Mouse (Mus musculus) liver, embryonic 15.5 days (tissue): ENCODE measurements around the gene Arhgap6. TPM values are rescaled to one million over a fixed set of nuclear protein-coding genes. Genes with fewer than 3 reads are reported as not detected.

Experiments used
- ATAC-seq: fragments of 200-750 bp; cut with Nextera tagmentation; 2 replicates; pipeline ENCODE4 v1.8.0; 2017; ENCODE audit warnings: moderate number of reproducible peaks, mild to moderate bottlenecking, moderate library complexity; ENCODE audit not compliant: insufficient read depth
- H3K27ac ChIP-seq: fragments of 300-500 bp; sonication (generic); replicated peaks from 2 replicates; pipeline ENCODE4 v1.5.1; 2015; ENCODE audit warnings: mild to moderate bottlenecking, inconsistent platforms
- H3K27me3 ChIP-seq: fragments of 300-500 bp; sonication (generic); 2 replicates; pipeline ENCODE4 v1.6.1; 2015; ENCODE audit warnings: mild to moderate bottlenecking, inconsistent platforms
- H3K36me3 ChIP-seq: fragments of 300-500 bp; sonication (generic); replicated peaks from 2 replicates; pipeline ENCODE4 v1.6.1; 2015; ENCODE audit warnings: moderate library complexity, mild to moderate bottlenecking, inconsistent platforms
- H3K4me1 ChIP-seq: fragments of 300-500 bp; sonication (generic); replicated peaks from 2 replicates; pipeline ENCODE4 v1.6.1; 2015; ENCODE audit warnings: inconsistent platforms
- H3K4me2 ChIP-seq: fragments of 300-500 bp; sonication (generic); 2 replicates; pipeline ENCODE4 v1.6.1; 2015; ENCODE audit warnings: moderate library complexity, mild to moderate bottlenecking, inconsistent platforms
- H3K4me3 ChIP-seq: fragments of 300-500 bp; sonication (generic); replicated peaks from 2 replicates; pipeline ENCODE4 v1.5.1; 2015; ENCODE audit warnings: mild to moderate bottlenecking, inconsistent platforms
- H3K9ac ChIP-seq: fragments of 300-500 bp; sonication (generic); 2 replicates; pipeline ENCODE4 v1.6.1; 2015; ENCODE audit warnings: moderate library complexity, mild to moderate bottlenecking, inconsistent platforms
- H3K9me3 ChIP-seq: fragments of 300-500 bp; sonication (generic); replicated peaks from 2 replicates; pipeline ENCODE4 v1.6.1; 2016; ENCODE audit warnings: inconsistent platforms
- WGBS: fragments of 180-500 bp; shearing (Covaris S2); methylation state at CpG from one replicate; pipeline ENCODE4 v1.1.7; 2015; ENCODE audit warnings: mixed read lengths; ENCODE audit not compliant: insufficient replicate concordance; 5-methylcytosine and 5-hydroxymethylcytosine counted together
- polyA plus RNA-seq: library from polyadenylated mRNA; unstranded; fragments of >200 nt; fragmentation: Nextera tagmentation; extraction: Ambion mirVana; gene quantifications from 2 replicates; pipeline ENCODE4 v1.2.1, GENCODE M21; 2015

Arhgap6 gene
- polyA plus RNA-seq, 1 experiment from 2014 or later: 1.9 TPM

DNA sequence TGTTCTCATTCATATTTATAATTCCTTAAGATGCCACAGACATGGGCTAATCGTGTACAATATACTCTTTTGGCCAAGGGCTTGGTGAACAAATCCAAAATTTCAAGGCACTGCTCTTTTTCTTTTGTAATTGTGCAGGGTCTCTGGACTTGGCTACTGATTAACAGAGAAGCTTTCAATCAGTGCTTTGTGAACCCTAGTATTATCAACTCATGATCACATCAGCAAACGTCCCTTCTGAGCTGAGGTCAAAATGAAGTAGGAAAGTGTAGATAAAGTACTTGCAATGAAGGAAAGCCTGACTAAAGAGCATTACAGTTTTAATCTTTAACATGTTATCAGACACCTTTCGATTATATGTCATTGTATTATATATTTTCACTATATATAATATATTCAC, 270.4 kb downstream of the Arhgap6 start:
- no peak overlapping the region for H3K9ac ChIP-seq
- H3K27me3 ChIP-seq: 0 out of 2 replicates have a peak, but pooled peaks cover 3% of the 10 kb centered on the region
- no peaks in the 10 kb centered on the region for H3K36me3 ChIP-seq
- 0 out of 2 replicates have a peak, but pooled peaks cover 2% of the 10 kb centered on the region for H3K4me1 ChIP-seq
- H3K4me2 ChIP-seq: no peak overlapping the region
- ATAC-seq: no peak
- no peak overlapping the region for H3K27ac ChIP-seq
- no peaks in the 10 kb centered on the region for H3K9me3 ChIP-seq
- no peak overlapping the region for H3K4me3 ChIP-seq
- 40% methylated on average over 3 of the region's 3 CpGs for WGBS

DNA sequence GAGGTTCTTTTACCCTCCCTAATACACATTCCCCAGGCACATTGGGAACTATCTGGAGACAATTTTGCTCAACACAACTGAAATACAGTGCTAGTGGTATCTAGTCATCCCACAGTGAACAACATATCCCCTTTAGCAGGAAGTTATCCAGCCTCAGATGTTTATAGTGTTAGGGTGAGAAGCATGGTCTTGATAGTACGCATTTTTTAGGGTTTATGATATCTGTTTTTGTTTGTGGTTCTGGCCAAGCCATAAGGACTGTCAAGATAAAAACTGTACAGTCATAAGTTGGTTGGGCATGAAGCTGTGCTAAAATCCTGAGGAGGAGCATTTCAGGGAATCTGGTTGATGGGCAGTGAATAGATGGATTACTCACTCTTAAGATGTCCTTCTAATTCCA, 271.0 kb downstream of the Arhgap6 start:
- Histone ChIP-seq H3K9ac (no peak overlapping the region), H3K4me1 (0 out of 2 replicates have a peak, but pooled peaks cover 2% of the 10 kb centered on the region), H3K4me3 (no peak overlapping the region), H3K27me3 (0 out of 2 replicates have a peak, but pooled peaks cover 3% of the 10 kb centered on the region), H3K27ac (no peak overlapping the region), H3K36me3 (no peaks in the 10 kb centered on the region), H3K4me2 (no peak overlapping the region), H3K9me3 (no peaks in the 10 kb centered on the region)
- 29% methylated on average over 1 of the region's 1 CpGs for WGBS
- ATAC-seq: no peak

DNA sequence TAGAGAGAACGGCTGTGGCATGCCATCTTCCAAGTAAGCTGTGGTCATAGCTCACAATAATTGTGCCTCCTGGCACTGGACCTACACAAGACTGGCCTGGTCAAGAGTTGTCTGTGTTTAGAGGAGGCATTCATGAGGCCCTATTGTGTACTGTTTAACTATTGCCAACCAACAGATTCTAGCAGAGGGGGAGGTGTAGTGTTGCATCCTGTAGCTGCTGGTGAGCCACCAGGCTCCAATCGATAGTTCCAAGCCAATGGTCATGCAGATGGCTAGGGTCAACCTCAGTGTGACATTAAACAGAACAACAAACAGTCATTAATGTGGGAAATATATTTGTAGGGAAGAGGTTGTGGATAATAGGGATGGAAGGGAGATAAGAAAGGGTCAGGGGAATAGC, 280.1 kb downstream of the Arhgap6 start:
- Histone ChIP-seq H3K4me2 (no peak overlapping the region), H3K4me3 (no peak overlapping the region), H3K9me3 (no peaks in the 10 kb centered on the region), H3K27me3 (no peaks in the 10 kb centered on the region), H3K4me1 (no peaks in the 10 kb centered on the region), H3K27ac (no peak overlapping the region), H3K9ac (no peak overlapping the region), H3K36me3 (no peaks in the 10 kb centered on the region)
- WGBS: 63% methylated on average over 2 of the region's 2 CpGs
- ATAC-seq: peak; percentile 42; the same call in 1 of the 2 replicates

DNA sequence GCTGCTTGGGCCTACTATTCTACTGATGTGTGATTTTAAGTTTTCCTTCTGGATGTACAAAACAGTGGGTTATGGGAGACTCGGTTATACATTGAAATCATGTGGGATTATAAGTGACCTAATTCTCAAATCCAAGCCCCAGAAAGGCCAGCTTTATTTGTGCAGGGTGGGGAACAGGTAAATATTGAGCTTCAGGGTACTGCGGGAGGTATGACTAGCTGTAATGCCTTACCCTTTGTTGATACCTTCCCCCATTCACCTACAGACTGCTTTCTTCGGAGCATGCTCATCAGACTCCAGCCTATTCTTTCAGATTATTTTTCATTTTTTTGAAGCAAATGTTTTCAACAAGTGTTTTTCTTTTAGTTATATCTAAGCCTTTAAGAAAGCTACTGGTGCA, 286.7 kb downstream of the Arhgap6 start:
- H3K4me1 ChIP-seq: no peaks in the 10 kb centered on the region

DNA sequence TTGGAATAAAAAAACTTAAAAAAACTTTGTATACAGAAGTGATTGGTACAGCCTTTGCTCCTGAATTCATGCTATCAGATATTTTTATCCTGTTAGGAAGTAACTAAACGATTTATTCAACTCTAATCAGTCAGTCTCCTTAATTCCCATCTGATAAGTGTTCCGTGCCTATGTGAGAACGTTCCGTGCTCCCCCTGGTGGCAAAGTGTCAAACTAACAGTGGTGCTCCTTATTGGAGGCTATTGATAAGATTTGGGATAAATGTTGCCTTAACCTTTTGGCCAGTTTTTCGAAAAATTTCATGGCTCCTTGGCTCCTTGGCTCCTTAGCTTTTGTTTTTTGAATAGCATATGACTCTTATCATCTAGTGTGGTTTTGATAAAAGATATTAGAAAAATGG, 291.0 kb downstream of the Arhgap6 start:
- Histone ChIP-seq H3K4me3 (no peak overlapping the region), H3K27ac (no peak overlapping the region), H3K9ac (no peak overlapping the region), H3K4me1 (no peaks in the 10 kb centered on the region), H3K27me3 (no peaks in the 10 kb centered on the region), H3K9me3 (no peaks in the 10 kb centered on the region), H3K36me3 (no peaks in the 10 kb centered on the region), H3K4me2 (no peak overlapping the region)
- no peak for ATAC-seq
- whole genome bisulfite sequencing: 5% methylated on average over 5 of the region's 5 CpGs

More for the DNA sequence above, 286.7 kb downstream of the Arhgap6 start:
- Histone ChIP-seq H3K4me3 (no peak overlapping the region), H3K27me3 (no peaks in the 10 kb centered on the region), H3K4me2 (no peak overlapping the region), H3K9ac (no peak overlapping the region), H3K36me3 (no peaks in the 10 kb centered on the region), H3K9me3 (no peaks in the 10 kb centered on the region), H3K27ac (no peak overlapping the region)
- ATAC-seq: no peak
- WGBS: 56% methylated on average over 3 of the region's 3 CpGs

DNA sequence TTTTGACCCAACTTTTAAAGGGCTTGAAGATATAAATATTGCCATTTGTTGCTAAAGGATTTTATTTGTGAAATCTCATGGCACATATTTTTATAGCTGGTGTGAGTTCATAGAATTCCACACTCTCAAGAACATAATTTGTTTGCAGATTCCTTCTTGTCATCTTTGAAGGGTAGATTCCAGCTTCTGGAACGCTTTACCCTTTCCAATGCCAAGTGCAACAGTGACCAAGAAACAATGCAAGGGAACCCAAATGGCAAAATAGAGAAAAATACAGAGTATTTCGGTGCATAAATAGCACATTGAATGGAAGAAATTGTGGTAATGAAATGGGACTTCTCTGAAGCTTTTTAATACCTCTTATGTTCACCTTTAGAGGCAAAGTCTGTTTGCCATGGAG, 294.3 kb downstream of the Arhgap6 start:
- no peak for ATAC-seq
- WGBS: 67% methylated on average over 2 of the region's 2 CpGs
- Histone ChIP-seq H3K27me3 (no peaks in the 10 kb centered on the region), H3K4me2 (no peak overlapping the region), H3K9me3 (no peaks in the 10 kb centered on the region), H3K4me3 (no peak overlapping the region), H3K4me1 (no peaks in the 10 kb centered on the region), H3K27ac (no peak overlapping the region), H3K9ac (no peak overlapping the region), H3K36me3 (no peaks in the 10 kb centered on the region)

DNA sequence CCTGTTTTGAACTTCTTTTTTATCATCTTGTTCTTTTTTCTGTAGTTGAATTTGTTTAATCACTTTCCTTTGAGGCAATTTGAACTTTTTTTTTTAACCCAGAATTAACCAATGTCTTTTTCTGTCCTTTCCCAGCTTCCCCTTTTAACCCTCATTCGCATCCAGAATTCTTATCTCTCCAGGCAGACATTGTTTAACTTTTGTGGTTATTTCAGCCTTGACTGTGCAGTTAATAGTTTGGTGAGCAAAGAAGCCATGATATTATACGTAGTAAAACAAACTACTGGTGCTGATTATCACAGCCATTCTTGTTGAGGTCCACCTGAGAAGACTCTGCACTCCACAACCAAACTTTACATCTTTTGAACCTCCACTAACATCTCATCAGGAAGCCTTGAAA, 299.7 kb downstream of the Arhgap6 start:
- H3K9me3 ChIP-seq: no peaks in the 10 kb centered on the region
- H3K4me3 ChIP-seq: no peak overlapping the region
- H3K27ac ChIP-seq: no peak overlapping the region; the same call in 1 of the 2 replicates
- 0 out of 2 replicates have a peak, but pooled peaks have one; percentile 39 for ATAC-seq
- no peaks in the 10 kb centered on the region for H3K27me3 ChIP-seq
- 13% methylated on average over 2 of the region's 2 CpGs for WGBS
- no peak overlapping the region for H3K4me2 ChIP-seq
- no peaks in the 10 kb centered on the region for H3K36me3 ChIP-seq
- H3K4me1 ChIP-seq: no peaks in the 10 kb centered on the region
- H3K9ac ChIP-seq: no peak overlapping the region

DNA sequence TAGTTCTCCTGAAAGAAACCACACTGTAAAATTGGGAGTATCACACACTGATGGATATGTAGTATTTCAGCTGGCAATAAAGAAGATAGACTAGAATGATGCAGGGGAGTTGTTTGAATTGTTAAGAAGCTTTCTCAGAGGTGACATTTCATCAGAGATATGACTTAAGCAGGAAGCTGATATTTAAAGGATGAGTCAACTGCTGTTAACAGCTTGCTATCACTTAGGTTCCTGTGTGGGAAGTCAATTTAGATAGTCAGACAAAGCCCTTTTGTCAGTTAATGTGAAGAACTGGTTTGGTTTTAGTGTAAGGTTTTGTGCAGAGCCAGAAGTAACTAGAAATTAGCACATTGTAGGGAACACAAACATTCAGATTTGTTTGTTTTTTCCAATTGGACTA, 300.7 kb downstream of the Arhgap6 start:
- Histone ChIP-seq H3K36me3 (no peaks in the 10 kb centered on the region), H3K4me3 (no peak overlapping the region), H3K9ac (no peak overlapping the region), H3K4me1 (no peaks in the 10 kb centered on the region), H3K9me3 (no peaks in the 10 kb centered on the region), H3K27ac (no peak overlapping the region), H3K27me3 (no peaks in the 10 kb centered on the region), H3K4me2 (no peak overlapping the region)
- peak; percentile 31; the same call in 1 of the 2 replicates for ATAC-seq

DNA sequence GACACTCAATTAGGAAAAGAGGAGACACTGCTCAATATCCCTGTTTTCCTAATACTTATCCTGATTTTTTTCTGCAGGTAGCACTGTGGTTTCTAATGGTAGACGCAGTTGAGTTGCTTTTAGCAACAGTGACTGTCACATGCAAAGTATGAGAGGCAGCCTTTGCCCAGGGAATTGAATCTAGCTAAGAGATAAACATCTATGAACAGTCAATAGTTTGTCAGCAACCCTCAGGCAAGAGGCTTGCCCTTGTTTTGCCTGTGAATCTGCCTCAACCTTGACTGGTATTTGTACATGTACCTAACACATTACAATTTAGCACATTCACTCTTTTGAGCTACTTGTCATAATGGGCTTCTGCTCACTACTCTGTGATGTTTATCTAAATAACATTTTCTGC, 307.8 kb downstream of the Arhgap6 start:
- Histone ChIP-seq H3K9ac (no peak overlapping the region), H3K4me3 (no peak overlapping the region), H3K27ac (no peak overlapping the region), H3K4me2 (no peak overlapping the region), H3K9me3 (no peaks in the 10 kb centered on the region), H3K36me3 (no peaks in the 10 kb centered on the region), H3K27me3 (no peaks in the 10 kb centered on the region), H3K4me1 (peaks cover 20% of the 10 kb centered on the region)
- ATAC-seq: no peak
- 30% methylated on average over 1 of the region's 1 CpGs for WGBS

DNA sequence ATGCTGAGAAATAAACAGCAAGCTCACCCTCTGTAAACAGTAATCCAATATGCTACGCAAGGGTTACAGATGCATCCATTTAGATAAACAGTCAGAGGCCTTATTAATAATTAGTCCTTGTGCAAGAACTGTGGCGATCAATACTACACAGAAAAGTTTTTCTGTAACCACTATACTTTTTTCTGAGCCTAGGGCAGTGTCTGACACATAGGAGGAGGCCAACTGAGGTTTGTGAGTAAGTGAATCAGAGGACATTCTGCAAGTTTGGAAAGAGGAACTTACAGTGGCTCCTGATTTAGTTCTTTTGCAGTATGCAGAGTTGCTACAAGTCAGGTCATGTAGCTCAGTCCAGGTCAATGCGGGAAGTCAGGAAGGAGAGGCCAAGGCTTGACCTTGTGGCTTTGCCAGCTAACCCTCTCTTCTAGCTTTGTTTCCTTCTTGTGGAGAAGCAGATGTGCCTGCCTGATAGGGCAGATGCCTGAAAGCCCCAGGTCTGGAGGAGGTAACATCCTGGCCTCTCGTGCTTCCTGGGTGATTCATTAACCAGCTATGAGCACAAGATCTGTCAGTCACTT, 311.2 kb downstream of the Arhgap6 start:
- WGBS: 22% methylated on average over 4 of the region's 4 CpGs
- H3K27me3 ChIP-seq: no peaks in the 10 kb centered on the region
- no peak overlapping the region for H3K9ac ChIP-seq
- H3K4me1 ChIP-seq: peaks cover 21% of the 10 kb centered on the region
- H3K27ac ChIP-seq: peak overlapping the region; percentile 76
- no peaks in the 10 kb centered on the region for H3K9me3 ChIP-seq
- peak overlapping the region; percentile 50 for H3K4me2 ChIP-seq
- H3K4me3 ChIP-seq: no peak overlapping the region
- H3K36me3 ChIP-seq: no peaks in the 10 kb centered on the region
- peak; percentile 86 for ATAC-seq

DNA sequence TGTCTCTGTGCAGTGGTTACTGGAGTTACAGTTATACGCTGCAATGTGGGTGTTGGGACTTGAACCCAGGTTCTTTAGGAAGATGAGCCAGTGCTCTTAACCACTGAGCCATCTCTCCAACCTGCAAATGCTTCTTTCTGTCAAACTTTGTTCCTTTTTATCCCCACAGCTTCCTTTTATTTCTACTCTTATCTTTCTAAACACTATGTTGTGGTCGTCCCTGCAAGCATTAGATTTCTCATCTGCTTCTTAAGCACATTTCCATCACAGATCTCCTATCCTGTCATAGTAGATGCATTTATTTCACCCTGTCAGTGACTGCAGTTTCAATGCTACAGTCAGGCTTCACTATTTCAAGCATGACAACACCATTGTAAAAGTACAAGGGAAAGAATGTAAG, 312.5 kb downstream of the Arhgap6 start:
- Histone ChIP-seq H3K4me1 (peaks cover 21% of the 10 kb centered on the region), H3K9me3 (no peaks in the 10 kb centered on the region), H3K27ac (0 out of 2 replicates have a peak overlapping the region, but pooled peaks have one; percentile 19), H3K27me3 (no peaks in the 10 kb centered on the region), H3K4me2 (peak overlapping the region; percentile 25; the same call in 1 of the 2 replicates), H3K9ac (no peak overlapping the region), H3K36me3 (no peaks in the 10 kb centered on the region), H3K4me3 (no peak overlapping the region)
- WGBS: 27% methylated on average over 2 of the region's 2 CpGs
- ATAC-seq: peak; percentile 74

DNA sequence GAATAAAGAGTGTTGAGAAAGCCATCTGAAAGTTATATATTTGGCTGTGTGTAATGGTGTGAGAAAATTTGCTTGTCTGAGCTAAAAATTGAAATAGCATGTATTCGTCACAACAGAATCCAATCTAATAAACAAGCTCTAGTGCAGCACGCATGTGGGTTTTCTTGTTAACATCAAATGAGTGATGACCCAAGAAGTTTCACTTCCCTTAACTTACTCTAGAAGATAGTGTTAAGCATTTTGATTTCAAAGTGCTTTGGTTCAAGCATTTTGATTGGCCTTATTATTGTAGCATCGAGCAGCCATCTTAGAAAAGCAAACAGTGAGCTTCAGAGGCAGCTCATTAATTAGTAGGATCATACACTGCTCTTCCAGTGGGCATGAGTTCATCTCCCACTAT, 315.1 kb downstream of the Arhgap6 start:
- Histone ChIP-seq H3K9me3 (no peaks in the 10 kb centered on the region), H3K36me3 (no peaks in the 10 kb centered on the region), H3K27me3 (no peaks in the 10 kb centered on the region), H3K4me1 (peaks cover 17% of the 10 kb centered on the region), H3K4me3 (no peak overlapping the region), H3K27ac (no peak overlapping the region), H3K9ac (no peak overlapping the region), H3K4me2 (no peak overlapping the region)
- ATAC-seq: no peak
- 70% methylated on average over 3 of the region's 3 CpGs for WGBS
